Mouse (Mus musculus): Measurements from ENCODE around the gene Uck2. TPM values are rescaled to one million over a fixed set of nuclear protein-coding genes. Genes with fewer than 3 reads are reported as not detected.
A peak's percentile ranks its signal among the peaks of the same experiment; 100 is the strongest.

Uck2 gene
- polyA plus RNA-seq, 1 experiment from 2014 or later = 109 TPM

DNA sequence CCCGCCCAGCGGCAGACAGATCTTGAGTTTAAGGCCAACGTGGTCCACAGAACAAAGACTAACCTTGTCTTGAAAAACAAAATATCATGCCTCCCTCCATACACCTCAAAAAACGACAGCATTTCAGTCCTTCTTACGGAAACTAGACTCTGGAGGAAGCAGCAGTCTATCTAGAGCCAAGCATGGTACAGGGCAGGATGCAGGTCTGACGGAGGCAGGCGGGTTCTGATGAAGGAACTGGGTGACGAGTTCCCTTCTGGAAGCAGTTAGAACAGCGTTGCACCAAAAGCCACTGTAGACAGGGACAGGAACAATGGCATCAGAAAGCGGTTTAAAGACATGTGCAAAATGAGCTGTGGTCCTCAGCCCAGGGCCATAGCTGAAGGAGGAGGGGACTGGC lies 5.1 kb downstream of the Uck2 start:
- Histone ChIP-seq H3K36me3 (peaks cover 44% of the 10 kb centered on the region), H3K4me1 (peaks cover 45% of the 10 kb centered on the region), H3K9me3 (replicated peaks) (no peaks in the 10 kb centered on the region), H3K27ac (replicated peaks) (no peak overlapping the region), H3K4me3 (no peak overlapping the region), H3K27me3 (ENCODE audit: low read depth, poor library complexity, severe bottlenecking) (no peaks in the 10 kb centered on the region)
- 92% methylated on average over 10 of the region's 10 CpGs for WGBS
- no peak for DNase-seq (ENCODE audit: low spot score)

DNA sequence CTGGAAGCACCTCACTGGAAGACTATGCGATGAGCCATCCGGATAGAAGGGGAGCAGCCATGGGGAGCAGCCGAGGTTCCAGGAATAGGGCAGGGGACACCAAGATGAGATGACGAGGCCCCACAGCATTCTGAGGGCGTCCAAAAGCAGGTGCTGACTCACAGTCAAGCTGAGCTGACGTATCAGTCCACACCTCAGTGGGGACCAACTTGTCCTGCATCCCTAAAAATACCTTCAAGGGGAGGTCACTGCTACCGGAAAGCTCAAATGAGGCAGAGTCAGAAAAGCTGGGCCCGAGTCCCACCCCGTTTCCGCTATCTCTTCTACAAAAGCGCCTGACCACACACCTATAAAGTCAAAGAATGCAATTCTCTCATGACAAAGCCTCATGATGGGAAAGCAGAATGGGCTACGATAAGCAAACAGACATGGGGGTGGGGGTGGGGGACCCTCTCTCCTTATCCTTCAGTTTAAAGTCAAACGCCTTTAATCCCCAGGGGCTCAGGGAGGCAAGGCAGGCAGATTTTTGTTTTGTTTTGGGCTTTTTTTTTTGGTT lies 5.9 kb downstream of the Uck2 start:
- WGBS = 75% methylated on average over 13 of the region's 13 CpGs

DNA sequence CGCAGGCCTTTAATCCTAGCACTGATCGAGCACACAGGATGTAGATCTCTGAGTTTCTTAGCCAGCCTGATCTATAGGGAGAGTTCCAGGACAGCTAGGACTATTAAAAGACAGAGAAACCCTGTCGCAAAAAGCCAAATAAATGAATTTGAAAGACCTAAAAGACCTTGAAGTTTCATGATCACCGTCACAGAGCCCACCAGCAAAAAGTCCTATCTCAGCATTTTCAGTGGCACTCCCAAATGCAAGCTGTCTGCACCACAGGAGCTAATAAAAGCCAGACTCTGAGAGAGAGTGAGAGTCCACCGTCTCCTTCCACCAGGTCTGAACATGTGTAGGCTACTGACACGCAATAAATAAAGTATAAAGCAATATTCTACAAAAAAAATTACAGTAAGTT lies 6.7 kb downstream of the Uck2 start:
- WGBS = 84% methylated on average over 6 of the region's 6 CpGs
- Histone ChIP-seq H3K27me3 (ENCODE audit: low read depth, poor library complexity, severe bottlenecking) (no peaks in the 10 kb centered on the region), H3K4me1 (peaks cover 54% of the 10 kb centered on the region), H3K4me3 (no peak overlapping the region), H3K36me3 (peaks cover 57% of the 10 kb centered on the region), H3K9me3 (replicated peaks) (no peaks in the 10 kb centered on the region), H3K27ac (replicated peaks) (no peak overlapping the region)
- DNase-seq (ENCODE audit: low spot score) = no peak

More for the DNA sequence above, 5.9 kb downstream of the Uck2 start:
- H3K9me3 ChIP-seq (replicated peaks) = no peaks in the 10 kb centered on the region
- no peak overlapping the region for H3K27ac ChIP-seq (replicated peaks)
- peaks cover 52% of the 10 kb centered on the region for H3K36me3 ChIP-seq
- no peak overlapping the region for H3K4me3 ChIP-seq
- no peak for DNase-seq (ENCODE audit: low spot score)
- H3K4me1 ChIP-seq = peaks cover 49% of the 10 kb centered on the region
- H3K27me3 ChIP-seq (ENCODE audit: low read depth, poor library complexity, severe bottlenecking) = no peaks in the 10 kb centered on the region

DNA sequence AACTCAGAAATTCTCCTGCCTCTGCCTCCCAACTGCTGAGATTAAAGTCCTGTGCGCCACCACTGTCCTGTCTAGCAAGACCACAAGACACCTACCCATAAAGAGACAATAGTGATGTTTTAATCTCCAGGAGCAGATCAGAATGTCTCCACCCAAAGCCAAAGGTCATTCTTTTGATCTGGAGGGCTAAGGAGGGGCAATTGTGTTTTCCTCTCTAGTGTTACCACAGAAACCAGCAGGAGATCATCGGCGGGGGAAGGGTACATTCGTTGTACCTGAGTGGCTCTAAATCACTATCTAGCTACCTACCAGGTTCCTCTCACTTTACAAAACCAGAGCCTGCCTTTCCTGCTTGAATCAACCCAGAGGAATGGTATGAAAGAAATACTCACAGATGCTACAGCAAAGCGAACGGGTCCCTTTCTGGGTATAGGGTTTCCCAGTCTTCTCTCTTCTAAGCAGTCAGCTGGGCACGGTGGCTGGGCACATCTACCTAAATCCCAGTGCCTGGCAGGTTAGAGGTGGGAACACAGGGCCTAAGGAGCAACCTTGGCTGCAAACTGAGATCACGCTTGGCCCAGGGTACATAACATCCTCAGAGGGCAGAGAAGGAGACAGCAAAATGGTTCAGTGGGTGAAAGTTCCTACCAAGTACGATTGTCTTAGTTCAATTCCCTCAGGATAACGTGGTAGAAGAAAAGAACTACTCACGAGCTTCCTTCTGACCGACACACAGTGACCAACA lies 10.3 kb downstream of the Uck2 start:
- Histone ChIP-seq H3K4me1 (peaks cover 58% of the 10 kb centered on the region), H3K36me3 (peaks cover 46% of the 10 kb centered on the region), H3K9me3 (replicated peaks) (no peaks in the 10 kb centered on the region), H3K27ac (replicated peaks) (no peak overlapping the region), H3K27me3 (ENCODE audit: low read depth, poor library complexity, severe bottlenecking) (no peaks in the 10 kb centered on the region), H3K4me3 (no peak overlapping the region)
- WGBS = 86% methylated on average over 12 of the region's 12 CpGs
- DNase-seq (ENCODE audit: low spot score) = no peak

DNA sequence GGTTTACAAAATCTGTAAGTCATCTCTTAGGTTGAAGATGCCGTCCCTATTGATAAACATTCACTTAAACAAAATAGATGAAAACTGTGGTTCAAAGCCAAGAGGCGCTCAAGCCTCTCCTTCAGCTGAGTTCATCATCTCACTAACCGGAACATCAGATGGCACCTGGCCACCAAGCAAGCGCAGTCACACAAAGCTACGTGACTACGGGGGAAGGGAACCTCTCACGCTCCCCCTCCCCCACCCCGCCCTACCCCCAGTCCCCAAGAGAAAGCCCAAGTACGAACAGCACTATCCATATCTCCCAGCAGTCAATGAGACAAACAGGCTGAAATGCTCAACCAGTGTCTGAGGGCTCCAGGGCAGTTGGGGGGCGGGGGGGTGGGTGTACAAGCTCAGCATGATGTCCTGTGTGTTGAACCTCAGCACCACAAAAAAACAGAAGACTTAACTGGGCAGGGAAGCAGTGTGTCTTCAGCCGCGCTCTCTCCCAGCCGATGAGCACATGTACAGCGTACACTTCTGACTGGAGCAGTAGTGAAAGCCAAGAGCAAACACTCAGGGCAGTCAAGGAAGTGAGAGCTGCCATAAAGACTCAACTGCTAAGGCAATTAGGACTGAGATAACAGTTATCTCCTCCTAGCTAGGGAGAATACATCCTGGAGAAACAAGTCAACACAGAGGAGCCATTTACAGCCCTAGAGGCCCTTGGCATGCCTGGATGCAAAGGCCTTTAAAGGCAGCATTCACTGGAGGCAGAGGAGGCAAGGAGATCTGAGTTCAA lies 11.5 kb downstream of the Uck2 start:
- Histone ChIP-seq H3K27ac (replicated peaks) (0 out of 2 replicates have a peak overlapping the region, but pooled peaks have one; percentile 13), H3K4me3 (no peak overlapping the region), H3K4me1 (peaks cover 60% of the 10 kb centered on the region), H3K9me3 (replicated peaks) (no peaks in the 10 kb centered on the region), H3K27me3 (ENCODE audit: low read depth, poor library complexity, severe bottlenecking) (no peaks in the 10 kb centered on the region), H3K36me3 (peaks cover 35% of the 10 kb centered on the region)
- 81% methylated on average over 14 of the region's 14 CpGs for WGBS
- no peak for DNase-seq (ENCODE audit: low spot score)

DNA sequence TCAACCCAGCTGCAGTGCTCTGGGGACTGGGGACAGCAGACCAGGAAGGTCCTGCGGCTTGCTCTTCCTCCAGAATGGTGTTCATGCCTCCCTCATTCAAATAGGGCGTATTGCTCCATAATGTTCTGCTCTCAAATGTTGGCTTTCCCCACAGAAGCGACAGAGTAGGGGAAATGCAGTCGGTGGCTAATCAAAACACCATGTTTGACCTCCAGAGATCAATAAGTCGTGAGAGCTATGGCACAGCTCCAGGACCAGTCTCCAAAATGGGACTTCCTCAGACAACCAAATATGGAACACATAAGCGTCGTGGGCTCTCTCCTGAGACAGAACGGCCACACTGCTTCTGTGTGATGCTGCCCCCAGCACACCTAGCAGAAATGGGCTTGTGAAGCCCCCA lies 13.3 kb downstream of the Uck2 start:
- Histone ChIP-seq H3K9me3 (replicated peaks) (no peaks in the 10 kb centered on the region), H3K4me3 (no peak overlapping the region), H3K4me1 (peaks cover 66% of the 10 kb centered on the region), H3K36me3 (peaks cover 32% of the 10 kb centered on the region), H3K27me3 (ENCODE audit: low read depth, poor library complexity, severe bottlenecking) (no peaks in the 10 kb centered on the region), H3K27ac (replicated peaks) (peak overlapping the region; percentile 46; the same call in 1 of the 2 replicates)
- WGBS = 62% methylated on average over 8 of the region's 8 CpGs
- no peak for DNase-seq (ENCODE audit: low spot score)

DNA sequence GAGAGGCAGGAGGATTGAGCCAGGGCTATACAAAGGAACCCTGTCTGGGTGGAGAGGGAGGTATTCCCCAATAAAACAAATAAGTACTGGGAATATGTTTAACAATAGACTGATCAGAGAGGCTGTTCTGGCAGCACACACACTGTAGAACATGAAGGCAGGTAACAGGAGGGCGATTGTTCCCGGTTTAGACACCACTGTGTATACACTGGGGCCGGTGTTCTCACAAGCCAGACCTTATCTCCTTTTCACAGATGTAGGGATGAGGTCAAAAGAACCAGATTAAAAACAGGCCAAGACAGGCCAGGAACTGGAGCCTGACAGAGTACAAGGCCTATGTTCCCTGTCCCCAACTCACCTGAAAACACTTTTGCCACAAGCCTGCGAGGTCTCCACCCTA lies 13.8 kb downstream of the Uck2 start:
- Histone ChIP-seq H3K9me3 (replicated peaks) (no peaks in the 10 kb centered on the region), H3K27ac (replicated peaks) (peak overlapping the region; percentile 46; the same call in 1 of the 2 replicates), H3K4me1 (peaks cover 66% of the 10 kb centered on the region), H3K4me3 (peak overlapping the region; percentile 41; the same call in 1 of the 2 replicates), H3K27me3 (ENCODE audit: low read depth, poor library complexity, severe bottlenecking) (no peaks in the 10 kb centered on the region), H3K36me3 (peaks cover 28% of the 10 kb centered on the region)
- WGBS = 42% methylated on average over 4 of the region's 4 CpGs
- no peak for DNase-seq (ENCODE audit: low spot score)

DNA sequence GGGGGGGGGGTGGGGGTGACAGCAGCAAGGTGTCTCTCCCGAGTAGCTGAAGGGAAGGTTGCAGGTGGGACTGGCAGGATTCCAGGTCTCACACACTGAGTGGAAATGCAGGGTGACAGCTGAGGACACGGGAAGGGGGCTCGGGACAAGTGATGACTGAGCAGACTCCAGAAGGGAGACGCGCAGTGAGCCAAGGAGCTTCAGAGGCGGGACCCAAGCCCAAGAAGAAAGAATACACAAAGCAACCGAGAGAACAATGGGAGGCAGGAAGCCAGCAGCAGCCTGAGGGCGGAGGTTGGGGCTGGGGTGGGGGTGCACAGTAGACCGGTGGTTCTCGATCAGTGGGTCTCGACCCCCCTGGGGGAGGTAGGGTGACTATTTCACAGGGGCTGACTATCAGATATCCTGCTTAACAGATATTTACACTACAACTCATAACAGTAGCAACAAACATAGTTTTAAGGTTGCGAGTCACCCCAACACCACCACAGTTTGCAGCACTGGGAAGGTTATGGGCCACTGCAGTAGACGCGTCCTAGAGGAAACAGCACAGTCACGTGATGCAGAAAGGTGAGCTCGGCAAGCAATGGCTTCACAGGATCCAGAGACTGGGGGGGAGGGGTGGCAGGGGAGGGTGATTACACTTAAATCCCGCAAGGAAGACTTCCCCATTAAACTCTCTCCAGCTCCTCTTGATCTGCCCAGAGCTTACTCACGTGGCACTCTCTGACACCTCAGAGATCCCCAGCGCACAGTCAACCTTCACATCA lies 14.6 kb downstream of the Uck2 start:
- DNase-seq (ENCODE audit: low spot score) = peak; percentile 45
- peaks cover 66% of the 10 kb centered on the region for H3K4me1 ChIP-seq
- 7% methylated on average over 19 of the region's 19 CpGs for WGBS

DNA sequence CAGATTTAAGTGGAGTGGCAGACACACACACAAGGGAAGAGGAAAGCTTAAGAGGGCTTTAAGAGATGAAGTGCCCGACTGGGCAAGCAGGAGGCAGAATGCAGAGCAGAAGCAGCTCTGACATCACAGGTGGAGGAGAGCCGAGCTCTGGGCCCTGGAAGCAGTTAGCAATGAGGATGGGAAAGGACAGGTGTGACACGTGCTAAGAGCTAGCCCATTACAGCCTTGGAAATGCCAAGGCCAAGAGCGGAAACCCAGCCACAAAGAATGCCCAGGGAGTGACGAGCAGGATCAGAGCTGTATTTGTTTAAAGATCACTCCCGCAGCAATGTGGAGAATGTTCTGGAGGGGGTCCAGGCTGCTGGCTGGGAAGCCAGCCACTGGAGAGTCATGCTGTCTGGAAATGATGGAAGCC lies 15.3 kb downstream of the Uck2 start:
- peaks cover 64% of the 10 kb centered on the region for H3K4me1 ChIP-seq
- peak overlapping the region; percentile 72 for H3K27ac ChIP-seq (replicated peaks)
- DNase-seq (ENCODE audit: low spot score) = no peak

More for the DNA sequence above, 14.6 kb downstream of the Uck2 start:
- Histone ChIP-seq H3K27me3 (ENCODE audit: low read depth, poor library complexity, severe bottlenecking) (no peaks in the 10 kb centered on the region), H3K27ac (replicated peaks) (peak overlapping the region; percentile 72), H3K9me3 (replicated peaks) (no peaks in the 10 kb centered on the region), H3K4me3 (peak overlapping the region; percentile 41), H3K36me3 (peaks cover 33% of the 10 kb centered on the region)

DNA sequence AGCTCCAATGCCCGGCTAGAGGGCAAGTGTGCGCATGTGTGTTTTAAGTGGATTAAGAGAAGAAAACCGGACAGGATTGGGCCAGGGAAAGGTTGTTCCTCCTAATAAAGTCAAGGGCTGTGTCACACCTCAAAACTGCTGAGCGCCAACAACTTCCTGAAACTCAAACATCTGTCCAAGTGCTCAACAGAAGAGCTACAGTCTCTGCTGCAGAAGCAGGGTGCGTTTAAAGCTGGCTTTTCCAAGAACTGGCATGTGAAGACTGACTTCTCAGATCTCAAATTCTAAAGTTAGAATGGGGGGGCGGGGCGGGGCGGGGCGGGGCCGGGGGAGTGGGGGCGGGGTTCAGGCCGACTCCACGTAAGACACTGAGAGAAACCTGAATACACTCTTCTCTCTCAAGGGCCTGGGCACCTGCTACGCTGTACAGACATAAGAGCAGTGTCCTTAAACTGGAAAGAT lies 15.7 kb downstream of the Uck2 start:
- DNase-seq (ENCODE audit: low spot score) = no peak
- Histone ChIP-seq H3K27me3 (ENCODE audit: low read depth, poor library complexity, severe bottlenecking) (no peaks in the 10 kb centered on the region), H3K4me3 (peak overlapping the region; percentile 9; the same call in 1 of the 2 replicates), H3K36me3 (peaks cover 35% of the 10 kb centered on the region), H3K9me3 (replicated peaks) (no peaks in the 10 kb centered on the region), H3K4me1 (peaks cover 59% of the 10 kb centered on the region), H3K27ac (replicated peaks) (peak overlapping the region; percentile 72)
- 33% methylated on average over 14 of the region's 14 CpGs for WGBS

More for the DNA sequence above, 15.3 kb downstream of the Uck2 start:
- H3K27me3 ChIP-seq (ENCODE audit: low read depth, poor library complexity, severe bottlenecking) = no peaks in the 10 kb centered on the region
- WGBS = 23% methylated on average over 6 of the region's 6 CpGs
- H3K9me3 ChIP-seq (replicated peaks) = no peaks in the 10 kb centered on the region
- peaks cover 35% of the 10 kb centered on the region for H3K36me3 ChIP-seq
- peak overlapping the region; percentile 41; the same call in 1 of the 2 replicates for H3K4me3 ChIP-seq

DNA sequence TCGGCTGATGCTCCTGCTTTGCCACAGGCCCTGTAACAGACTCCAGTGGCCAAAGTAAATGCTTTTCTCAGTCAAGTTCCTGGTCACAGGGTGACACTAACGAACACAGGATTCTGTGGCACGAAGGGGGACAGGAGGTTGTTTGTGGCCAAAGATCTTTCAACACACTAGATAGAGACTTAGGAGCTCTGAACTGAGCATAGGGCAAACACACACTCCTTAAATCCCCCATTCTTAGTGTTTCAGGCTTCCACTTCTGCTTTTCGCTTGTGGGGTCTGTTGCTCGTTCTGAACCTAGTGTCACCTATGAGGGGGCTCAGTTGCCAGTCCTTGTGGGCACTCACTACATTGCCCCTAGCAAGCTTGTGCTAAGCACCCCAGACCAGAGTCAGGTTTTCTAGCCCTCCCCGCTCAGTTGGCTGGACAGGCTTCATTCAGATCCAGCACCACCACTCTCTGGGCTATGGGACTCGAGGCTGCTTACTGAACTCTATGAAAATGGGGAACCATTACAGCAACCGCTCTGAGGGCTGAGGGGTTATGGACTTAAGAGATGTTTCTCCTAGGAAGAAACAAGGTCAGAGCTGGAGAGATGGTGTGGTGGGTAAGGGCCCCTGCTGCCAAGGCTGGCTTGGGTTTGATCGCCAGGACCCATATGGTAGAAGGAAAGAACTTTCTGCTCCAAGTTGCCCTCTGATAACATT lies 16.6 kb downstream of the Uck2 start:
- WGBS = 89% methylated on average over 9 of the region's 9 CpGs
- DNase-seq (ENCODE audit: low spot score) = no peak
- Histone ChIP-seq H3K4me3 (no peak overlapping the region), H3K9me3 (replicated peaks) (no peaks in the 10 kb centered on the region), H3K4me1 (peaks cover 50% of the 10 kb centered on the region), H3K27ac (replicated peaks) (0 out of 2 replicates have a peak overlapping the region, but pooled peaks have one; percentile 13), H3K27me3 (ENCODE audit: low read depth, poor library complexity, severe bottlenecking) (no peaks in the 10 kb centered on the region), H3K36me3 (peaks cover 32% of the 10 kb centered on the region)

All from midbrain, embryonic 10.5 days (tissue).